Mouse (Mus musculus) heart, postnatal 0 days (tissue): Measurements from ENCODE around the gene Arl4c.

Experiments used
- CTCF ChIP-seq: IDR thresholded peaks from 2 replicates; pipeline ENCODE4 v1.5.1; 2016; ENCODE audit warnings: antibody characterized with exemption, control low read depth, low read depth
- EP300 ChIP-seq: IDR thresholded peaks from 2 replicates; pipeline ENCODE4 v1.6.1; 2016; ENCODE audit warnings: antibody characterized with exemption, low read depth

- TF ChIP-seq CTCF, result no peak
- TF ChIP-seq EP300, result no peak
These were observed 60.3 kb downstream of the Arl4c start for GRCm38 (mm10) chr1:88641678-88642215.
